Mouse (Mus musculus) layer of hippocampus, adult 9-10 months (tissue): Measurements from ENCODE around the gene Gmeb2.

ENCODE experiments used
- DNase-seq: peaks from one replicate; pipeline ENCODE4 v3.0.0; 2022; ENCODE audit warnings: low spot score

Gene Gmeb2

GRCm38 (mm10) chr2:181224994-181225393, 62.8 kb downstream of the Gmeb2 start:
- no peak for DNase-seq

- DNase-seq = no peak
These were observed 67.5 kb downstream of the Gmeb2 start for GRCm38 (mm10) chr2:181220361-181220760.

DNA sequence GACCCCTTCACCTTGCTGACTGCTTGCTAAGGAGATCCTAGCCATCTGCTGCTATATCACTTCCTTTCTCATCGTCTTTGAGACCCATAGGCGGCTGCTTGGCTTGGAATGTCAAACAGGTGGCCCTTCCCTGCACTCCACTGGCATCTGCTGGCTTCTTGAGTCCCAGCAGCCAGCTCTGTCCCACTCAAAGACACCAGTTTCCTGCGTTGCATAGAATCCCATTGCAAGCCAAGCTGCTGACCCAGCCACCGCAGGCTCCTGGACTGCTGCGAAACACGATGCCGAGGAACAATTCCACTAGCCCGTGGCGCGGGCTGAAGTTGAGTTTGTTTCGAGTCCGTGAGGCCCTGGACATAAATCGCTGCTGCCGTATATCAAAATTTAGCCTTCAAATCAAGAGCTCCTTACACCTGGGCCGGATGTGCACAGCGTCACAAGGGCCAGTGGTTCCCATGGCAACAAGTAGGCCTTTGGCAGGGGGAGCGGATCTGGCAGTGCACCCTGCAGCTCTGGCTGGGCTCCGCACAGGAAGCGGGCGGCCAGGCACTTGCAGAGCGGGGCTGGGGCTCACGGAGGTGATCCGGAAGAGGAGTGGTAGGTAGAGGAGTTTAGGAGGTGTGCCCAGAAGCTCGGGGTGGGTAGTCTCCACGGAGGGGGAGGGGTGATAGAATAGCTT, 68.2 kb downstream of the Gmeb2 start, which contains the start of gene Fndc11:
TSS of gene Fndc11 (plus strand) at position 476 of the 679 bp plus-strand sequence.
- peak; percentile 15 for DNase-seq

DNA sequence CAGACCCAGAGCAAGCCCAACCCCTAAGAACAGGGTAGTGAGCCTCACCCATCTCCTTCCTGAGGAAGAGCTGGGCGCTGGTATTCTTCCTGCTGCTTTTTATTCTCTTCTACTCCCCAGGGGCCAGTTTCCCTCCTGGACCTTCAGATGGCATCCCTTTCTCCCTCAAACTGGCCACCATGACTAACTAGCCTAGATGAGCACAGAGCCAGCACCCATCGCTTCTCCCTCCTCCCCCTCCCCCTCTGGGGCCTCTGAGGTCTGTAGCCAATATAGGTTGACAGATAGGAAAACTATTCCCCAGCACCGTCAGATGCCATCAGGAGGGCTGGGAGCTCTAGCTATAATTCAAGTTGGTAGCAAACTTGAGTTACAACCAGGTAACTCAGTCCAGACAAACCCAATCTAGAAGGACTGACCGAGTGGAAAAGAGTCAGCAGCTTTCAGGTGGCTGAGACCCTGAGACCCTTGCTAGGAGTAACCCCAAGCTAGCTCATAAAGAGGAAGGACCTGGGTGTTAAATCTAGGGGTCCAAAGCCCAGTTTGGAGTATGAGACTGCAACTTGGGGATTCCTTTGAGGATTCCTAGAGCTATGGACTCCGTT, 68.9 kb downstream of the Gmeb2 start:
- DNase-seq = no peak

DNA sequence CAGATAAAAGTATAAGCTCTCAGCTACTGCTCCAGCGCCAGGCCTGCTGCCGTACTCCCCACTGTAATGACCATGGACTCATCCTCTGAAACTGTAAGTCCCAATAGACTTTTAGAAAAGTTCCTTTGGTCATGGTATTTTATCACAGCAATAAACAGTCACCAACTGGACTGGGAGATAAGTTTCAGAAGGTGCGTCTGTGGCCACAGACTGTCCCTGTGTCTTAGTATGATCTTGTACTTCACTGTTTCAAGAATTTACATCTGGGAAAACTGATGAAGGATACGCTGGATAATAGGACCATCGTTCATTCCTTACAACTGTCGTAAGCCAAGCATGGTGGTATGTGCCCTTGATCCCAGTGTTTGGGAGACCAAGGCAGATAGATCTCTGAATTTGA, 71.8 kb downstream of the Gmeb2 start:
- DNase-seq = no peak

GRCm38 (mm10) chr2:181213021-181213445, 74.8 kb downstream of the Gmeb2 start, which contains the start of gene Srms:
TSS of gene Srms (minus strand) at chr2:181213185.
- no peak for DNase-seq

DNA sequence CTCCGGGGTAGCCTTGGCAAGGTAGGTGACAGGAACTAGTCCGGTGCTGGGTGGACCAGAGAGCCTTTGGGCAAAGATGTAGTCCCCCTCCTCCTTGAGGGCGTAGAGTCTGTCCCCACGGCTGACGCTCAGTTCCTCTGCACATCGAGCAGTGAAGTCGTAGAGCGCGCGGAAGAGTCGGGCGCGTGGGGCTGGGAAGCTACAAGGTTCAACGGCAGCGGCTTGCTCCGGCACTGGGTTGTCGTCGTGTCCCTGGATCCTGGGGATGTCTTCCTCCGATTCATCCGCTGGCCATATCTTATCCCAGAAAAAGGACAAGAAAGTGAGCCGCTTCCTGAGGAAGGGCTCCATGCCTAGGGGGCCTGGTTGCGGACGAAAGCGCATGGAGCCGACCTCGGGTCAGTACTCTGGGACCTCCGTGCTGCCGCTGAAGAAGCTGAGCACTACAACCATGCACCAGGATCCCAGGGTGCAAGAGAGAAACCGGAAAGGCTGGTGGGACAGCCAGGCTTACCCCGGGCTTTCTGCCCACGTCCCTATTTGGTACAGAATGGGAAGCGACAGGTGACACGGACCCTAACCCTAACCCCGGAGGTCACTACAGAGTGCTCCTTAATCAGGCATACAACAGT, 75.3 kb downstream of the Gmeb2 start:
- no peak for DNase-seq

- DNase-seq = no peak
These were observed 81.7 kb downstream of the Gmeb2 start for GRCm38 (mm10) chr2:181206118-181206517.

GRCm38 (mm10) chr2:181205678-181206077, 82.2 kb downstream of the Gmeb2 start:
- no peak for DNase-seq

DNA sequence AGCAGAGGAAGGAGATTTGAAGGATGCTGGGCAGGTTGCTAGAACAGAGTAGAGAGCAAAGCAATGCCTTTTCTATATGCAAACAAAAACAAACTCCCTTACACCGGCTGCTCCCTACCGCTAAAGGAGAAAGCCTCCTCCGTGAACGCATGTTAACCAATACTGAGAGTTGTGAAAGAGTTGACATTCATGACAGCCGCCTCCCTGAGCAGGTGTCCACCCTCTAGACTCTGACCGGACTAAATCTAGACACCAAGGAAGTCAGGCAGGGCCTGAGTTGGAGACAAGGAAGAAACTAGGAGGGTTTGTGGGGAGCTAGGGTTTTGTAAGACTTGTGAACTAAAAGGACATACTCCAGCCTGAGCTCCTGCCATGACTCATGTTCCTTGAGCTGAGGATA, 84.9 kb downstream of the Gmeb2 start:
- DNase-seq = no peak

DNA sequence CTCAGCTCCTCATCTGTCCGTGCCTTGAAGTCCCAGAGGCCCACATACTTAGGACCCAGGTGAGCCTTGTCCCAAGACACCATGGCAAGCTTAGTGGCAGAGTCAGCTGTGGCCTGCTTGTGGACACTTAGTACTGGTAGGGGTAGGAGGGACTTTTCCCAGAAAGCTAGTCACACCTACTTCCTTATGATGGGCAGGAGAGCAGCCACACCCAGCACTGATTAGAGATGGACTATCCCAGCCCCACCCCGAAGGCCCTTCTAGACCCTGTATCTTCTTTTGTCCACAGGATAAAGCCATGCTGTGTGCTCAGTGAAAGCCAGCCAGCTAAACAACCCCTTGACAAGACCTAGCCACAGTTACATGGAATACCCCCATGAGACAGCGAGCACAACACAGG, 85.4 kb downstream of the Gmeb2 start, which contains the start of gene Ptk6:
TSS of gene Ptk6 (minus strand) at position 368 of the 400 bp plus-strand sequence.
- no peak for DNase-seq

GRCm38 (mm10) chr2:181201606-181202005, 86.2 kb downstream of the Gmeb2 start:
- DNase-seq = no peak
